In genomic region chr9:96134470-96134869, GRCm38 (mm10) we compare ENCODE assay signal across 16 mouse cellular contexts. TPM values are rescaled to one million over a fixed set of nuclear protein-coding genes. Genes with fewer than 3 reads are reported as not detected.
DNase-seq lines count a peak whose midpoint lies in the region; ATAC-seq and TF ChIP-seq lines count a peak whose summit lies in the region.
"Had no signal": no experiment of that assay in that cellular context is flagged by ENCODE, and none has a peak within 500 bp of the region (broad histone marks: within the 10 kb centered on the region; RNA-seq: fewer than 3 reads in every experiment).

No protein-coding gene starts in this region.

- H3K9ac ChIP-seq in heart, postnatal 0 days (replicated peaks; ENCODE audit: low read depth, low read length) = no peak overlapping the region
- H3K9ac ChIP-seq in intestine, embryonic 16.5 days (ENCODE audit: low read depth, low read length) = no peak overlapping the region
- H3K9ac ChIP-seq in stomach, postnatal 0 days (ENCODE audit: low read length) = no peak overlapping the region
- H3K9ac ChIP-seq in hindbrain, embryonic 12.5 days = no peak overlapping the region
- no peak overlapping the region for H3K9ac ChIP-seq in midbrain, embryonic 16.5 days (ENCODE audit: low read depth, low read length)
- H3K9ac ChIP-seq: embryonic facial prominence, embryonic 13.5 days; limb, embryonic 13.5 days; liver, embryonic 12.5 days; lung, embryonic 14.5 days; midbrain, embryonic 12.5 days had no signal

- ATAC-seq in heart, postnatal 0 days (ENCODE audit: insufficient read depth, low read depth) = no peak
- ATAC-seq in intestine, embryonic 16.5 days = peak; percentile 52
- no peak for ATAC-seq in stomach, postnatal 0 days (ENCODE audit: low FRiP score, low TSS enrichment)
- ATAC-seq in hindbrain, embryonic 12.5 days (ENCODE audit: low FRiP score) = no peak
- no peak for ATAC-seq in midbrain, embryonic 16.5 days
- ATAC-seq: activated CD4-positive, CD25-positive, alpha-beta regulatory T cell, adult 4 months; forebrain, embryonic 14.5 days; liver, embryonic 12.5 days had no signal

- no peaks in the 10 kb centered on the region; the same call in 1 of the 2 replicates for H3K36me3 ChIP-seq in heart, postnatal 0 days (replicated peaks; ENCODE audit: control insufficient read depth, insufficient read depth, low read length)
- no peaks in the 10 kb centered on the region for H3K36me3 ChIP-seq in intestine, embryonic 16.5 days (ENCODE audit: control insufficient read depth, insufficient read depth, low read length)
- no peaks in the 10 kb centered on the region; the same call in 1 of the 2 replicates for H3K36me3 ChIP-seq in stomach, postnatal 0 days (ENCODE audit: control insufficient read depth, insufficient read depth, low read length)
- H3K36me3 ChIP-seq in hindbrain, embryonic 12.5 days = no peaks in the 10 kb centered on the region
- H3K36me3 ChIP-seq in midbrain, embryonic 16.5 days (ENCODE audit: control insufficient read depth, insufficient read depth, low read length) = no peaks in the 10 kb centered on the region
- H3K36me3 ChIP-seq: embryonic facial prominence, embryonic 13.5 days; liver, embryonic 12.5 days; midbrain, embryonic 12.5 days had no signal

- intact Hi-C loops in heart, postnatal 36 days (cut with DNase I) = no loop called here

- H3K27me3 ChIP-seq in heart, postnatal 0 days (ENCODE audit: control insufficient read depth, insufficient read depth, low read length) = no peaks in the 10 kb centered on the region
- no peaks in the 10 kb centered on the region for H3K27me3 ChIP-seq in intestine, embryonic 16.5 days (replicated peaks; ENCODE audit: control insufficient read depth, insufficient read depth, low read length)
- no peaks in the 10 kb centered on the region for H3K27me3 ChIP-seq in stomach, postnatal 0 days (ENCODE audit: control insufficient read depth, insufficient read depth, low read length)
- no peaks in the 10 kb centered on the region for H3K27me3 ChIP-seq in hindbrain, embryonic 12.5 days
- H3K27me3 ChIP-seq in midbrain, embryonic 16.5 days (ENCODE audit: control insufficient read depth, insufficient read depth, low read depth, low read length) = no peaks in the 10 kb centered on the region
- H3K27me3 ChIP-seq: embryonic facial prominence, embryonic 13.5 days; limb, embryonic 13.5 days; liver, embryonic 12.5 days; midbrain, embryonic 12.5 days had no signal

- no peak overlapping the region for H3K4me3 ChIP-seq in heart, postnatal 0 days (ENCODE audit: low read depth, low read length)
- H3K4me3 ChIP-seq in brown adipose tissue, adult 24 weeks (ENCODE audit: insufficient read depth, low read depth, low read length) = no peak overlapping the region
- H3K4me3 ChIP-seq in intestine, embryonic 16.5 days (ENCODE audit: low read length) = no peak overlapping the region
- no peak overlapping the region for H3K4me3 ChIP-seq in stomach, postnatal 0 days (ENCODE audit: low read depth, low read length)
- H3K4me3 ChIP-seq in hindbrain, embryonic 12.5 days = no peak overlapping the region
- H3K4me3 ChIP-seq in midbrain, embryonic 16.5 days (ENCODE audit: low read depth, low read length) = no peak overlapping the region
- H3K4me3 ChIP-seq: embryonic facial prominence, embryonic 13.5 days; limb, embryonic 13.5 days; liver, embryonic 12.5 days; midbrain, embryonic 12.5 days had no signal

- H3K4me2 ChIP-seq in heart, postnatal 0 days (ENCODE audit: low read depth, low read length) = no peak overlapping the region
- H3K4me2 ChIP-seq in intestine, embryonic 16.5 days (ENCODE audit: low read depth, low read length) = 0 out of 2 replicates have a peak overlapping the region, but pooled peaks have one; percentile 15
- H3K4me2 ChIP-seq in stomach, postnatal 0 days (replicated peaks; ENCODE audit: low read depth) = no peak overlapping the region
- no peak overlapping the region for H3K4me2 ChIP-seq in hindbrain, embryonic 12.5 days (replicated peaks)
- no peak overlapping the region for H3K4me2 ChIP-seq in midbrain, embryonic 16.5 days (ENCODE audit: low read length)
- H3K4me2 ChIP-seq: embryonic facial prominence, embryonic 13.5 days; limb, embryonic 13.5 days; liver, embryonic 12.5 days; lung, embryonic 14.5 days; midbrain, embryonic 12.5 days had no signal

- peak overlapping the region; percentile 50 for H3K27ac ChIP-seq in heart, postnatal 0 days (ENCODE audit: low read depth)
- peak overlapping the region; percentile 46 for H3K27ac ChIP-seq in brown adipose tissue, adult 24 weeks (replicated peaks; ENCODE audit: low read depth, low read length)
- no peak overlapping the region for H3K27ac ChIP-seq in intestine, embryonic 16.5 days (ENCODE audit: low read length)
- peak overlapping the region; percentile 50 for H3K27ac ChIP-seq in stomach, postnatal 0 days (replicated peaks)
- H3K27ac ChIP-seq in hindbrain, embryonic 12.5 days = no peak overlapping the region
- H3K27ac ChIP-seq in midbrain, embryonic 16.5 days (ENCODE audit: low read length) = no peak overlapping the region
- H3K27ac ChIP-seq: embryonic facial prominence, embryonic 13.5 days; limb, embryonic 13.5 days; liver, embryonic 12.5 days; midbrain, embryonic 12.5 days had no signal

- H3K4me1 ChIP-seq in heart, postnatal 0 days (ENCODE audit: control insufficient read depth, insufficient read depth) = no peaks in the 10 kb centered on the region
- H3K4me1 ChIP-seq in brown adipose tissue, adult 24 weeks (ENCODE audit: control insufficient read depth, insufficient read depth, insufficient read length, low read length) = no peaks in the 10 kb centered on the region
- no peaks in the 10 kb centered on the region; the same call in 1 of the 2 replicates for H3K4me1 ChIP-seq in intestine, embryonic 16.5 days (ENCODE audit: control insufficient read depth, insufficient read depth, low read length)
- H3K4me1 ChIP-seq in stomach, postnatal 0 days (replicated peaks; ENCODE audit: control insufficient read depth, insufficient read depth) = no peaks in the 10 kb centered on the region; the same call in 1 of the 2 replicates
- no peaks in the 10 kb centered on the region for H3K4me1 ChIP-seq in hindbrain, embryonic 12.5 days
- no peaks in the 10 kb centered on the region for H3K4me1 ChIP-seq in midbrain, embryonic 16.5 days (ENCODE audit: control insufficient read depth, insufficient read depth, low read length)
- H3K4me1 ChIP-seq: midbrain, embryonic 12.5 days had no signal

- WGBS in heart, postnatal 0 days = 76% methylated on average over 7 of the region's 7 CpGs
- 76% methylated on average over 7 of the region's 7 CpGs for WGBS in intestine, embryonic 16.5 days
- 78% methylated on average over 7 of the region's 7 CpGs for WGBS in stomach, postnatal 0 days
- WGBS in hindbrain, embryonic 12.5 days = 90% methylated on average over 7 of the region's 7 CpGs
- WGBS in midbrain, embryonic 16.5 days = 70% methylated on average over 7 of the region's 7 CpGs

- TF ChIP-seq CTCF in heart, postnatal 0 days (IDR thresholded peaks at IDR 0.05; ENCODE audit: low read depth) = no peak
- no peak for TF ChIP-seq CTCF in stomach, postnatal 0 days (IDR thresholded peaks at IDR 0.05; ENCODE audit: low read depth)

- H3K9me3 ChIP-seq in heart, postnatal 0 days (replicated peaks; ENCODE audit: control insufficient read depth, low read length) = no peaks in the 10 kb centered on the region
- no peaks in the 10 kb centered on the region for H3K9me3 ChIP-seq in intestine, embryonic 16.5 days (ENCODE audit: control insufficient read depth, low read length)
- no peaks in the 10 kb centered on the region for H3K9me3 ChIP-seq in stomach, postnatal 0 days (ENCODE audit: control insufficient read depth, low read length)
- H3K9me3 ChIP-seq in hindbrain, embryonic 12.5 days (replicated peaks) = no peaks in the 10 kb centered on the region
- no peaks in the 10 kb centered on the region for H3K9me3 ChIP-seq in midbrain, embryonic 16.5 days (replicated peaks; ENCODE audit: control insufficient read depth, low read length, poor library complexity, severe bottlenecking)
- H3K9me3 ChIP-seq: embryonic facial prominence, embryonic 13.5 days; limb, embryonic 13.5 days; liver, embryonic 12.5 days; midbrain, embryonic 12.5 days had no signal

- TF ChIP-seq EP300 in heart, postnatal 0 days (IDR thresholded peaks at IDR 0.05; ENCODE audit: low read depth) = no peak
- no peak for TF ChIP-seq EP300 in stomach, postnatal 0 days (optimal IDR thresholded peaks at IDR 0.05)

- no peak for DNase-seq in heart, postnatal 0 days (ENCODE audit: low spot score)
- DNase-seq in heart, postnatal 36 days = no peak
- DNase-seq in stomach, postnatal 0 days (ENCODE audit: low spot score) = no peak
- DNase-seq: kidney, adult 8-10 months; thymus, postnatal 25 days had no signal

RNA-seq across cellular contexts. Expression of gene Gk5, which starts 15.3 kb away (rescaled TPM):
- total RNA-seq in heart, postnatal 0 days (2014; rRNA removed; ENCODE audit: low replicate concordance) = 0.76 and 3.2 TPM in 2 replicates
- 1.6 and 1.7 TPM in 2 replicates for polyA plus RNA-seq in heart, postnatal 0 days (2015; fragmentation: Nextera tagmentation; extraction: Ambion mirVana)
- total RNA-seq in heart, postnatal 36 days (2021) = 1 to 10 TPM; 3.4 to 3.8 TPM
- polyA plus RNA-seq in brown adipose tissue, adult 24 weeks (2012; ENCODE audit: insufficient read depth, insufficient read length, missing spikeins) = 3.9 and 4.1 TPM in 2 replicates
- polyA plus RNA-seq in intestine, embryonic 16.5 days (2015; fragmentation: Nextera tagmentation; extraction: Ambion mirVana) = 3.2 TPM in 2 replicates
- 8.7 and 9.8 TPM in 2 replicates for polyA plus RNA-seq in stomach, postnatal 0 days (2015; fragmentation: Nextera tagmentation; extraction: Ambion mirVana)
- 4.4 and 6.0 TPM in 2 replicates for polyA plus RNA-seq in hindbrain, embryonic 12.5 days (2016; fragmentation: Nextera tagmentation; extraction: Ambion mirVana)
- 2.4 and 2.9 TPM in 2 replicates for polyA plus RNA-seq in midbrain, embryonic 16.5 days (2015; fragmentation: Nextera tagmentation; extraction: Ambion mirVana)

Comparison
In these comparisons a context has a peak if more than half of its experiments do, and no peak if none do; other contexts are left out.
1. H3K27ac ChIP-seq: peak in heart, postnatal 0 days (single experiment), brown adipose tissue, adult 24 weeks (single experiment) and stomach, postnatal 0 days (single experiment); none in intestine, embryonic 16.5 days (single experiment), hindbrain, embryonic 12.5 days (single experiment) and midbrain, embryonic 16.5 days (single experiment).